Mouse (Mus musculus) inflammation-experienced regulatory T-cells, adult 6 months (primary cell): ENCODE data around the gene C2cd2. TPM values are rescaled to one million over a fixed set of nuclear protein-coding genes. Genes with fewer than 3 reads are reported as not detected.
"Not testable (repeated sequence)": the region's sequence is repeated elsewhere in the genome, so short reads cannot be mapped to it uniquely, and the experiment has no call there.

Source experiments
- ATAC-seq: one replicate; pipeline ENCODE4 v1.8.0; 2017
- polyA plus RNA-seq, 3 experiments: library from polyadenylated mRNA; unstranded; fragments of 100-300 nt; shearing (Covaris generic); gene quantifications; one replicate each; pipeline ENCODE4 v1.2.1; 2017

C2cd2 gene
- polyA plus RNA-seq = 10 to 100 TPM in 1 of 3 experiments, 1 to 10 TPM in 2; 5.7 to 12.8 (median 7.5) TPM

- peak; percentile 83 for ATAC-seq
These were observed at the start of gene C2cd2, which contains the start of gene Zbtb21 for GRCm38 (mm10) chr16:97962151-97962948. C2cd2 (minus strand) TSS chr16:97962598. Zbtb21 (minus strand) TSS chr16:97962622.

- not testable (repeated sequence) for ATAC-seq
These were observed 35.0 kb upstream of the C2cd2 start for GRCm38 (mm10) chr16:97997383-97997731.

DNA sequence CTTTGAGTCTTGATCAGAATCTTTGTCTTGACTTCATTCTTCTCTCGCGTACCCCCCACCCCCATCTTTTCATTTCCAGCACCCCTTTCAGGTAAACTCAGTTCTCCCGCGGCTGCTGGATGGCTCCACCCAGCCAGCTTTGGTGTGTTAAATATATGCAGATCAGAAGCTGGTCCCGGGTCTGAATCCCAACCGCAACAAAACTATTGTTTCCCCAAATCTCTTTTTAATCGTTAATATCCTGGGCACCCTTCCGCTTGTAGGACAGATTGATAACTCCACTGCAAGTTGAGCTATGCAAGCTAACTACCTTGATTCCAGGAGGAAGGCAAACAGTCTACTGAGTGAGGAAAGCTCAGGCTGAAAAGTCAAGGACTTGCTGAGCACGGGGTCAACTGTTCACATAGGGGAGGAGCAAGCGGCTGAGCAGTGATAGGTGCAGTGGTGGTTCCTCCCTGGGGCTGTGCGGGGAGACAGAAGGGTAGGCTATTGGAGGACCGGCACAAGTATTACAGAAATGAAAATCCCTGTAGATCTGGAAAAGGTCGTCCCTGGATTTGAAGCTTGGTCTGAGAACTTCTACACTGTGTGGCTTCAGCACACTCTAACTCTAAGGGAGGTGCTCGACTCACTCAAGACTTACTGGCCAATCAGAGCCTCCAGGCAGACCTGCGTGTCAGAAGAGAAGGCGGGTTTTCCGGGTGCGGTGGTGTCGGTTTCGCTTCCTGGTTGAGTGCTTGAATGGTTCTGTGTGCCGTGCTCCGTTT is 34.4 kb upstream of the C2cd2 start, which contains the start of gene B230307C23Rik:
TSS of gene B230307C23Rik (plus strand) at position 700 of the 767 bp plus-strand sequence.
- peak; percentile 97 for ATAC-seq

DNA sequence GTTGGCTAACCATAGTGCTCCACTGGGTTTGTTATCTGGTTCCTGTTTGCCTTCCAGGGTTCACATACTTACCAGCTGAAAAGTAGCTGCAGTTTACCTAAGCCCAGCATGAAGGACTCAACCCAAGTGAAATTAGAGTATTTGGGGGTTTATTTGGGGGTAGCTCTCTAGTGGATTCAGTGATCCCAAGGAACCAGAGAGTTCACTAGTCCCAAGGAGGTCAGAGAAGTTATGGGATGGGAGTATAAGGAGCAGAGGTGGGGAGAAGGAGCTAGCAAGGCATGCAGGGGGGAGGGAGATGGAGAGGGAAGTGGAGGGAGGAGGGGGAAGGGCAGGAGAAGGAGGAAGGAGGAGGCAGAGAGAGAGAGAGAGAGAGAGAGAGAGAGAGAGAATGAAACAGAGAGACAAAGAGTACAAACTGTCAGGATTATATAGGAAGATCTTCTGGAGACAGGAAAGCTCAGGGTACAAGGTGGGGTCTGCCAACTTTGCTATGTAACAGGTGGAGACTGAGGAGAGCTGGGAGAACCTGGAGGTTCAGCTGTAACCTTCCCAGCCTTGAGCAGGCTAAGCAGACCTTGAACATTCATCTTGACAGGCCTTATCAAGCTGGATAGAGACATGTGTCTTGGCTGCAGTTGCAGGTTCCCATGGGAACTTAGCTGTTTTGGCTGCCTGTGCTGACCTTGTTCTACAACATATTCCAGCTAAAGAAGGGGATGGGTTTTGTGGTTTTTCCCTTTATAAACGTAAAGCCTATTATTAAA is 33.6 kb upstream of the C2cd2 start:
- no peak for ATAC-seq

DNA sequence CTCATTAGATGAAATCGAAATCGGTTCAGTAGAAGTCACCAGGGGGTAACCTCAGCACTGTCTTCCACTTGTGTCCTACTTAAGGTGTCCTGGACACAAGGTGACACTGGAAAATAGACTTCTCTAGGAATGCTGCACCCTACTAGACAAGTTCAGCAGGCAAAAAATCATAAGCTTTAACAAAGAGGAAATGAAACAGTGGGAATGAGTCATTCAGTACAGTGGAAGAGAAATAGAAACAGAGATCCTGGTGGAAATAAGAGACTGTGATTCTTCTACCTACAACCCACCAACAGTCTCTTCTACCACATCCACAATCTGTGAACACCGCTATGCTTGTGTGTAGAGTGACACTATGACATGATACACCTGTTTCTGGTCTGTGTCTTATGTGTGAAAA is 30.1 kb upstream of the C2cd2 start:
- not testable (repeated sequence) for ATAC-seq

DNA sequence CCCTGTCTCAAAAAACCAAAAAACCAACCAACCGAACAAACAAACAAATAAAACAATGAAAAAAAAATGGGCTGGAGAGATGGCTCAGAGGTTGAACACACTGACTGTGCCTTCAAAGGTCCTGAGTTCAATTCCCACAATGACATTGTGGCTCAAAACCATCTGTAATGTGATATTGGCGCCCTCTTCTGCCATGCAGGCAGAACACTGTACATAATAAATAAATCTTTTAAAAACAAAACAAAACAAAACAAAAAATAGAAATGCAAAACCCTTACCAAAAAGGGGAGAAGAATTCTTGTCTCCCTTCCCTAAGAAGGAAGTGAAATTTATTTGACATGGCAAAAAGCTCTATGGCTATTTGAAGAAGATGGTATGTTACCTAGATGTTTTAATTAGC is 29.1 kb upstream of the C2cd2 start:
- no peak for ATAC-seq

- no peak for ATAC-seq
These were observed 22.2 kb upstream of the C2cd2 start for GRCm38 (mm10) chr16:97984589-97984988.

- ATAC-seq = no peak
These were observed 19.0 kb upstream of the C2cd2 start for GRCm38 (mm10) chr16:97981362-97981761.

GRCm38 (mm10) chr16:97977722-97978121 is 15.3 kb upstream of the C2cd2 start:
- ATAC-seq = no peak

DNA sequence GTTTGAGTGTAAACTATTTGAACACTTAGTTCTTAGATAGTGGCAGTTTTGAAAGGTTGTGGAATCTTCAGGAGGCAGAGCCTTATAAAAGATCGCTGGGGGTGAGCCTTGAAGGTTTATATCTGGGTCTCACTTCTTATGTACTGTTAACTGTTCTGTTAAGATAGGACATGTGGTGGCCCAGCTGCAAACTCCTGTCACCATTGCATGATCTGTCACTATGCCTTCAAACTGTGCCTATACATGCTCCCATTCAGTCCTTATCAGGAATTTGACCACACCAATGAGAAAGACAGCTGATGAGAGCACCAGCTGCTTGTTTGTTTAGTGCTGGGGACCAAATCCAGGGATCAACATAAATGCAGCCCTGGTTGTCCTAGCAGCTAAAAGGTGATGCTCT is 14.9 kb upstream of the C2cd2 start:
- ATAC-seq = no peak

- peak; percentile 12 for ATAC-seq
These were observed 1.6 kb upstream of the C2cd2 start for GRCm38 (mm10) chr16:97963956-97964540.

- ATAC-seq = peak; percentile 11
These were observed 832 bp downstream of the C2cd2 start for GRCm38 (mm10) chr16:97961381-97962150.

GRCm38 (mm10) chr16:97960348-97960747 is 2.0 kb downstream of the C2cd2 start:
- ATAC-seq = no peak

DNA sequence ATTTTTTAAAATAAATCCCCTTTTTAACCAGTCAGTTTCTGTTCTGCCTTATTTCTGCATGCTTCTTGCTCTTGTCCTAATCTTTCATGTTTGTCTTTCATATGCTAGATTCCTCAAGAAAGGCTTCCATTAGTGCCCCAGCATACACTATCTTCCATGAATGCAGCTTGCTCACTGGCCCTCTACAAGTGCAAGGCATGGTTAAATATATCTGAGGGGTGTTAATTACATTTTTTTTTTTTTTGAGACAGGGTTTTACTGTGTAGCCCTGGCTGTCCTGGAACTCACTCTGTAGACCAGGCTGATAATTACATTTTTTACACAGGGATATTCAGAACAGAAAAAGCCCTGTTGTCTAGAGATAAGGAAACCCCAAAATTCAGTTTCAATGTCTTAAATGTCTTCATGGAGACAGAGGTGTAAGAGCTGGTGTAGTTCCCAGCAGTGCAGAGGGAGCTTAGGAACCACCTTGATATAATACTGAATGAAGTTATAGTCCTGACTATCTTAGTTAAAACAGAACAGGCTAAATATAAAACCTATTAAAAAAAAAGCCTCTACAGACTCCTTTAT is 3.9 kb downstream of the C2cd2 start:
- ATAC-seq = no peak

DNA sequence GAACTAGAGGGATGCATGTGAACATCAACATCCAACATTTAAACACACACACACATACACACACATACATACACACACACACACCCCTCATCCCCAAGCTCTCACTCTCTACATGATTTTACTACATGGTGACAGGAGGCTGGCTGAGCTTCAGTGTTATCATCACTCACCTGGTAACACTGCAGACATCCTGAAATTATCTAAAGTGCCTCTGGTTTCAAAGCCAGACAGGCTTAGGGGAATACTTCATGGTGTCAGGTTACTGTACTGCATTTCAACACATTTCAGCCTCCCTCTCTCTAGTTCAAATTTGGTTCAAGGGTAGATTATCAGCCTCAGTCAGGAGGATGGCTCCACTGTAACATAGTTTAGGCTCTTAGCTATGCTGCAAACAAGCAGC is 4.8 kb downstream of the C2cd2 start:
- ATAC-seq = no peak

DNA sequence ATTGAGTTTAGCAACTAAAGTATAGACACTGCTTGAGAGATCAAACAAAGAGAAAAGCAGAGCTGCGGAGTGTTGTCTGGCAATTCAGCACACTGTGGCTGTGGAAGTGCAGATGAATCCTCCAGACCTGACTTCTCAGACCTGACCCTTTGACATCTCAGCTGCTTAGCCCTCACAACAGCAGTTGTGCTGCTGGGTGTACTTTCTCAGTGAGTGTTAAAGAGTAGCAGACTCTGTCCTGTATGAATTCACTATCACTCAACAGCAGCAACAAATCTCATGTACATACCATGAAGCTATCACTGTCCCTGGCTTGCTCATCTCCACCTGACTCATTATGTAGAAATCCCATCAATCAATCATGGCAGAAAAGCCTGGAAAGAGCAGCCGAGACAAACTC is 6.4 kb downstream of the C2cd2 start:
- ATAC-seq = no peak

GRCm38 (mm10) chr16:97953300-97953699 is 9.1 kb downstream of the C2cd2 start:
- ATAC-seq = no peak

GRCm38 (mm10) chr16:97952801-97953200 is 9.6 kb downstream of the C2cd2 start:
- no peak for ATAC-seq

DNA sequence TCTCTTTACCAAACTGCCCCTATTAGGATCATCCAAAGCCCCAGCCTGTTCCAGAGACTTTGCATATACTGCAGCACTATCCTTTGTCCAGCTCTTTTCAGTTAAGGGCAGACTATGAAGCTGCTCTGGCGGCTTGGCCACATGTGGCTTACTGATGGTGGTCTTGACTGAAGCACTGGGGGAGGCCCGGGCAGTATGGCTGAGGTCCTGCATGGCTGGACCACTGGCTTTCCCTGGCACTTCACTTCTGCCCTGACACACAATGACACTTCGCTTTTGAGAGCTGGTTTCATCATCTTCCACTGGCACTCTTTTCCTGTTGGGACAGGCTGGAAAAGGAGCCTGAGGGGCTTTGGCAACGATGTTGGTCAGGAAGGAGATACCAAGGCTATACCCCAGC is 10.0 kb downstream of the C2cd2 start:
- ATAC-seq = no peak

GRCm38 (mm10) chr16:97950061-97950460 is 12.3 kb downstream of the C2cd2 start:
- no peak for ATAC-seq

DNA sequence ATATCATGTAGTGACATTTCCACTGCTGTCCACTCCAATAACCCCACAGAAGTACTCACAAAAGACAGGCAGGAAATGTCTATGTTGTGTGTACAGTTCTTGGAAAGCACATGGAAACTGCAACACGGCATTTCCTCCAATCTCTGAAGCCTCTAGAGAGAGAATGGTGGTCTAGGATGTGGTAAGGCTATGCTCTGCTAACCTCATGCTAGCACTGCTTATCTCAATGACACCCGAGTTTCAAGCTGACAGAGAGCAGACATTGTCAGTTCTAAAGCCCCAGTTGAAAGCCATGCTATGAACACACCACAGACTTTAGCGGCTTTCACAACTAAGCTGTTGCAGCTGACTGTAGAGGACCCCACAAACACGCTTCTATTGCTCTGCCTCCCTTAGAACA is 13.6 kb downstream of the C2cd2 start:
- ATAC-seq = no peak
